Mouse (Mus musculus): Measurements from ENCODE around the gene Fam166a. TPM values are rescaled to one million over a fixed set of nuclear protein-coding genes. Genes with fewer than 3 reads are reported as not detected.

The Fam166a gene
- total RNA-seq, 2 experiments from 2014 or later = not detected

DNA sequence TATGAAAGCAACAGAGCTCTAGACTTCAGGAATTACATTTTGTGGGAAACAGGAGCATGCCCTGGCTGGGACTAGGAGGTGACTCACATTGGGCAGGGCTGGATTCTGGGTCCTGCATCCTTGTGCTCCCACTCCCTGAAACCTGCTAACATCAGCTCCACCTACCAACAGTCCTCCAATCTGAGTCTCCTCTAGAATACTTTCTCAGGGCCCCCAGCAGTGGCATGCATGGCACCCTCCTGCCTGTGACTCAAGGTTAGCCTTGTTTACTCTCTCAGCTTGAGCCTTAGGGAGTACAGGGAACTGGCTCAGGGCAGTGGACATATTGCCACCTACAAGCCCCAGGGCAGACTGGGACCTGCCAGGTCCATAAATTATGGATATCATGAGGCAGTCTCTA lies 19.6 kb downstream of the Fam166a start:
- intact Hi-C loops (cut with DNase I) = no loop called here
- no peak overlapping the region for H3K27ac ChIP-seq
- no peak overlapping the region for H3K4me3 ChIP-seq
- TF ChIP-seq CTCF (IDR thresholded peaks at IDR 0.05) = no peak
- DNase-seq (ENCODE audit: extremely low spot score in 1 of 2, low spot score in 2 of 2) = no peak

DNA sequence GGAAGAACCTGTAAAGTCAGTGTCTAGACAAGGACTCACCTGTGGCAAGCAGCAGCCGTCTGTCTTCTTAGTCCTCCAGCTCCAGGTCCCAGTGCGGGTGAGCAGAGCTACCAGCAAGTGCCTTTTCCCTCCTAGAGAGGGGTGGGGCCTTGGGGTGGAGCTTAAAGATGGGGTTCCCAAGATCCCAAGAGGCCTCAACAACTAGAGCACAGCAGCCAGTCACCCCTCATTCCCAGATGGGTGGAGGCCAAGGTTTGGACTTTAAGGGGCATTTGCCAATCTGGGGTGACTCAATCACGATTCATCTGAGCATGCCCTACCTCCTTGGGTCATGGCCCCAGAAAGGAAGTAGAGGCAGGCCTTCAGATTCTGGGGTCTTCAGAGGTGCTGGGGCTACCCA lies 21.2 kb downstream of the Fam166a start:
- no peak for TF ChIP-seq CTCF (IDR thresholded peaks at IDR 0.05)
- no peak for DNase-seq (ENCODE audit: extremely low spot score in 1 of 2, low spot score in 2 of 2)
- Histone ChIP-seq H3K27ac (no peak overlapping the region), H3K4me3 (no peak overlapping the region)
- intact Hi-C loops (cut with DNase I) = no loop called here

DNA sequence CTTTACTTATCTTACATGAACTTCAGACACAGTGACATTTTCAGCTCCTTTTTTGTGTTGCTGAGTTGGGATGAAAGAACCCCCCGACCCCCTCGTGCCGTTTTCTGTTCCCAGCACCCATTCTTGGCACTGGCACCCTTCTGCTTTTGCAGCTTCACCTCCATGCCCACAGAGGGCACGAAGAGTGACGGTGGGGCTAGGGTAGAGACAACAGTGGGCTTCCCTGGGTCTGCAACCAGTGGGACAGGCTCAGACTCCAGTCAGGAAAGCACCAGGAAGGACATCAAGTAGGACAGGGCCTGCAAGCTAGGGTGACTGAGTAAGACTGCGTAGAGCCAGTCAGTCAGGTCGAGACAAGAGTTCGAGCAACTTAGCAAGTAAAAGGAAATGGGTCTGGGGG lies 21.8 kb downstream of the Fam166a start:
- H3K4me3 ChIP-seq = peak overlapping the region; percentile 68
- DNase-seq (ENCODE audit: extremely low spot score in 1 of 2, low spot score in 2 of 2) = no peak
- intact Hi-C loops (cut with DNase I) = no loop called here
- H3K27ac ChIP-seq = peak overlapping the region; percentile 76
- TF ChIP-seq CTCF (IDR thresholded peaks at IDR 0.05) = no peak

DNA sequence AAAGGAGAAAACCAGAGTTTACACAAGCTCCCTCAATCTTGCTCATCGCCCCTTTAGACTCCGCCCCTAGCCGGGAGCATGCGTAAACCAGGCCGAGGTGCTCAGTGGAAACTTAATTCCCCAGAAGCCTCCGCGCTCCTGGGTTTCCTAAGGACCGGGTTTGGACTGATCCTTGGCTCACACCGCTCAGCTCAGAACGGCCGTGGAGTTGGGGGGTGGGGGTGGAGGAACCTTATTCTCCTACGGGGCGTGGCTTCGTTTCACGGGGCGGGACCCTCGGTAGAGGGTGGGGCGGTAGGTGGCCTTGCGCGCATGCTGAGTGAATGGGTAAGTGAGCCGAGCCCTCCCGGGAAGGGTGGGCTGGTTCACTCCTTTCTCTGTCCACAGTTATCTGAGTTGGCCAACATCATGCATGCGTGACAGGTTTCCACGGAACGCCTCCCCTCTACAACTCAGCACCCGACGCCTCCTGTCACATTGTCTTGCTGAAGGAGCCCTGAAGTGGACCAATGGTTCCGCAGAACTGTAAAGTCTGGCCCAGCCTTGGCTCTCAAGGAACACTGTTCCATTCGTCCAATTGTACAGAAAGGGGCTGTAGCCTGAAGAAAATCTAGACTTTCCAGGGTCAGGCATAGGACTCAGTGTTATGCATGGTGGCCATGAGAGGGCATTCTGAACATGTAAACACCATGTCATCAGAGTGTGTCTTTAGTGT lies 22.3 kb downstream of the Fam166a start:
- no peak for TF ChIP-seq CTCF (IDR thresholded peaks at IDR 0.05)
- H3K4me3 ChIP-seq = peak overlapping the region; percentile 68
- DNase-seq (ENCODE audit: extremely low spot score in 1 of 2, low spot score in 2 of 2) = peak; percentile 64 to 71
- H3K27ac ChIP-seq = peak overlapping the region; percentile 76
- intact Hi-C loops (cut with DNase I) = no loop called here

DNA sequence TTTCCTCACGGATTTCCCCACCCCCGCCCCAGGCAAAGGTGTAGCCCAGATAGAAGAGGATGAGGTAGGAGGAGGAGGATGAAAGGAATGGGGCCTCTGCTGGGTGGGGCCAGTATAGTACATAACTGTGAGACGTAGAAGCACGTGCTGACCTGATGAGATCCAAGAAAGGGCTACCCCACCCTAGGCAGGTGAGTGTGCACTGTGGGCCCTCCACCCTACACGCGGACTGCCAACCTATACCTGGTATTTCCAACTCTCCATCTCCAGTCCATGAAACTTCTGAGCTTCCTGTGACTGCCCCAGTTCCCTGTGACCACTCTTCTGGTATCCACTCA lies 22.9 kb downstream of the Fam166a start:
- intact Hi-C loops (cut with DNase I) = no loop called here
- no peak for TF ChIP-seq CTCF (IDR thresholded peaks at IDR 0.05)
- no peak for DNase-seq (ENCODE audit: extremely low spot score in 1 of 2, low spot score in 2 of 2)
- Histone ChIP-seq H3K27ac (peak overlapping the region; percentile 6; the same call in 1 of the 2 replicates), H3K4me3 (peak overlapping the region; percentile 68)

DNA sequence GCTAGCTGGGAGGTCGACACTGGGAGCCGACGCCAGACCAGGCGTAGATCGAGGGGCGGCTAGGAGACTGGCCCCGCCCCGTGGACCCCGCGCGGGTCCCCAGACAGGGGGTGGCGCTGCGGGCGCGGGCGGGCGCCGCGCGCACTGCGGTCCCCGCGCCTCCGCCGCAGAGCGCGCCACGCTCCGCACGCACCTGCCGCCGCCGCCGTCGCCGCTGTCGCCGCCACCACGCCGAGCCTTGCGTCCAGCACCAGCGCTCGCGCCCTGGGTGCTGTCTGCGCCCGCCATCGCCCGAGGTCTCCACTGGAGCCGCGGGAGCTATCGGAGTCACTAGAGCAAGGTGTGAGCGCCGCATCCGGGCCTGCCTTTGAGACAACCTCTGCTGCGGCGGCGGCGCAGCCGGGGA lies 23.6 kb downstream of the Fam166a start, which contains the start of the genes Rnf208 and Cysrt1:
Gene Rnf208, plus strand, starts transcription at position 155 of the 406 bp plus-strand sequence.
Gene Cysrt1, minus strand, starts transcription at position 352 of the 406 bp plus-strand sequence.
- DNase-seq (ENCODE audit: extremely low spot score in 1 of 2, low spot score in 2 of 2) = peak; percentile 55 to 67
- Histone ChIP-seq H3K27ac (peak within 1 kb of the TSS; percentile 91), H3K4me3 (peak within 1 kb of the TSS; percentile 68)
- TF ChIP-seq CTCF (IDR thresholded peaks at IDR 0.05) = no peak
- intact Hi-C loops (cut with DNase I) = no loop called here

DNA sequence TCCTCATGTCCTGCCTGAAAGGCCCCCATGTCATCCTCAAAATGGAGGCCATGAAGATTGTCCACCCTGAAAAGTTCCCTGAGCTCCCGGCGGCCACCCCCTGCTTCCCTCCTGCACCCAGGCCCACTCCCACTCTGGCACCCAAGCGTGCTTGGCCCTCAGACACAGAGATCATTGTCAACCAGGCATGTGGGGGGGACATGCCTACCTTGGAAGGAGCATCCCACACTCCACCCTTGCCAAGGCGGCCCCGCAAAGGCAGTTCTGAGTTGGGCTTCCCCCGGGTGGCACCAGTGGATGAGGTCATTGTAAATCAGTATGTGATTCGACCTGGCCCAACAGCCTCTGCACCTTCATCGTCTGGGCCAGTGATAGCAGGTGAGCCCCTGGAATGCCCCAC lies 24.8 kb downstream of the Fam166a start:
- intact Hi-C loops (cut with DNase I) = no loop called here

DNA sequence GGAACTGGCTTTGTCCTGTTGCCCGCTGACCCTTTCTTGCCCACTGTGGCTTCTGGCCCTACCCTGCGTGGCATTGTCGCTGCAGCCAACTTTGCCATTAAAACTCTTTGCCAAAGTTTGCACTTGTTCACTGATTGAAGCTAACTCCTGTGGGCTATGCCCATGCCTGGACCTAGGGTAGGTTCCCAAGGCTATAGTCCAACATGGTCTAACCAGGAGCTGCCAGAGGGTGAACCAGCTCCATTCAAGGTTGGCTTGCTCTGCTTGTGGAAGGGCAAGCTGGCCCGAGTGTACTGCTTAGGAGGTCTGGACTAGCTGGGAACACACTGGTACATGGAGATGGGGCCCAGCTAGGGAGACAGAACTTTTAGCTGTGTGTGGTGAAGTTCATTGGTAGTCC lies 25.6 kb downstream of the Fam166a start:
- intact Hi-C loops (cut with DNase I) = no loop called here
- TF ChIP-seq CTCF (IDR thresholded peaks at IDR 0.05) = no peak
- no peak overlapping the region for H3K27ac ChIP-seq
- H3K4me3 ChIP-seq = no peak overlapping the region
- DNase-seq (ENCODE audit: extremely low spot score in 1 of 2, low spot score in 2 of 2) = no peak

More for the DNA sequence above, 24.8 kb downstream of the Fam166a start:
- TF ChIP-seq CTCF (IDR thresholded peaks at IDR 0.05) = no peak
- H3K4me3 ChIP-seq = peak overlapping the region; percentile 68
- DNase-seq (ENCODE audit: extremely low spot score in 1 of 2, low spot score in 2 of 2) = no peak
- H3K27ac ChIP-seq = peak overlapping the region; percentile 91

DNA sequence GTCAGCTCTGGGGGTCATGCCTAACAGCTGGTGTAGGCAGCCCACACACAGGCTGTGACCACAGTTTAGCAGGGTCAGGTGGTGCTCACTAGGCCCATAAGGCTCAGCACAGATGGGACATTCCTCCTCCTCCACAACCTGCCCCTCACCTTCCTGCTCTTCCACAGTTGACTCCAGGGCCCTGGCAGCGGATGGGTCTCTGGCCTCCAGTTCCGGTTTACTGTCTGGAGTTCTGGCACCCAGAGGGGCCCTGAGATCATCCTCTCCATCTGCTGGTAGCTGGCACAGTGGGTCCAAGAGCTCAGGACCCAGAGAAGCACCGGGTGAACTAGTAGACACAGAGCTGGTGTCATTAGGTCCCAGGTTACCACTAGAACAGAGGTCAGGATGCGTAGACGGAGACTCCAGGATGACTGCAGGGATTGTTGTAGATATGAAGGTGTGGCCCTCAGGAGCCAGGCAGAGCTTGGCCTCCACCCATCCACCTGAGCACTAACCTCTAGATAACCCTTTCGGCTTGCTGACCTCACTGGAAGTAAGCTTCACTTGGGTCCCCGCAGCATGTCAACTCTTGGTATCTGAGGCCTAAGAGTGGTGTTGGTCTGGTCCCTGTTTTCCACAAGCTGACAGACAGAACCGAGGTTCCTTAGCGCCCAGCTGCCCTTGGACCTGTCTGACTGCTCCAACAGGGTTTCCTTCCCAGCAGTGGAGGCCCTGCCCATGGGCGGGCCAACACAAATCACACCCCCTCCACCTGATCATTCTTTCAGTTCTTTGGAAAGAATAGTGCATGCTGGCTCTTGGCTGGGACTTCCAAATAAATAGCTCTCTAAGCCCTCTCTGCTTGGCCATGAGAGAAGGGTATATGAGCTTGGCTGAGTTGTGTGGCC lies 27.9 kb downstream of the Fam166a start, which contains the start of gene AL732309.1:
Gene AL732309.1, minus strand, starts transcription at position 681 of the 890 bp plus-strand sequence.
- H3K27ac ChIP-seq = no peak within 1 kb of the TSS
- no peak for TF ChIP-seq CTCF (IDR thresholded peaks at IDR 0.05)
- DNase-seq (ENCODE audit: extremely low spot score in 1 of 2, low spot score in 2 of 2) = no peak
- H3K4me3 ChIP-seq = no peak within 1 kb of the TSS
- intact Hi-C loops (cut with DNase I) = no loop called here

DNA sequence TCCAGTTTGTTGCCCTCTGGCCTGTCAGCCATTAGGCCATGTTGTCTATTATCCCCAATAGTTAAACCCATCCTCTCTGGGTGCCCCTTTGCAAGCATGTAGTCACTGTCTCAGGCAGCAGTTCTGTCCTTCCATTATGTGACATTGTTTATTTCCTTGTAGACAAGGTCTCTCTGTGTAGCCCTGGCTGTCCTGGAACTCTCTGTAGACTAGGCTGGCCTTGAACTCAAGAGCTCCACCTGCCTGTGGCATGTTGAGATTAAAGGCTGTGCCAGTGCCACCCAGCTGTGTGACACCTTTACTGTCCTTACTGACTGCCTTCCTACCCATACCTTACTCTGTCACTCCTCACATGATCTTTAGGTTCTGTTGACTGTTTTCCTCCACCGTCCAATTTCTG lies 33.8 kb downstream of the Fam166a start:
- TF ChIP-seq CTCF (IDR thresholded peaks at IDR 0.05) = peak; percentile 31
- H3K27ac ChIP-seq = no peak overlapping the region
- DNase-seq (ENCODE audit: extremely low spot score in 1 of 2, low spot score in 2 of 2) = no peak
- intact Hi-C loops (cut with DNase I) = loop anchor here (2.0 kb wide), 1 partner anchor 24 kb away; no protein-coding TSS in a partner anchor
- no peak overlapping the region for H3K4me3 ChIP-seq

DNA sequence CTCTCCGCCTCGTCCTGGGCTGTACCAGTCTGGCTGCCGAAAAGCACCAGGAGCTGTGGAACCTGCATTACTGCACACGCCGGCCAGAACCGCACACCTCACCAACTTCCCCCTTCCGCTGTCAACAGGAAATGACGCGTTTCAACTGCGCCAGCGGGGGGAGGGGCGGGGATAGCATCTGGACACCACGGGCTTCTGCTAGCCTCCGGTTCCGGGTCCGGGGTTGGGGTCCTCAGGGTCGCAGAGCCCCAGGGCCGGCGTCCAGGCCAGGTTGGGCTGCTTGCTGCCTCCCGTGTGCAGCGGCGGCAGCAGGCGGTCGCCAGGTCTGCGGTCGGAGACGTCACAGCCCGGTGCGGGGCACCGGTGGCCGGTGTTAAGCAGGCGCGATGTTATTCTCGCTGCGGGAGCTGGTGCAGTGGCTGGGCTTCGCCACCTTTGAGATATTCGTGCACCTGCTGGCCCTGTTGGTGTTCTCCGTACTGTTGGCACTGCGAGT lies 36.8 kb downstream of the Fam166a start, which contains the start of gene Tmem203:
Gene Tmem203, plus strand, starts transcription at position 156 of the 496 bp plus-strand sequence.
- Histone ChIP-seq H3K4me3 (peak within 1 kb of the TSS; percentile 71), H3K27ac (peak within 1 kb of the TSS; percentile 90)
- no peak for TF ChIP-seq CTCF (IDR thresholded peaks at IDR 0.05)
- DNase-seq (ENCODE audit: extremely low spot score in 1 of 2, low spot score in 2 of 2) = peak; percentile 84 to 91
- intact Hi-C loops (cut with DNase I) = loop anchor here (1.0 to 2.0 kb wide), 2 partner anchors 17 to 63 kb away; partner anchors contain the start of genes Anapc2 and Ssna1

All from left cerebral cortex, adult 2 months (tissue).